ENCODE assay signal across 8 mouse cellular contexts in the genomic region with DNA sequence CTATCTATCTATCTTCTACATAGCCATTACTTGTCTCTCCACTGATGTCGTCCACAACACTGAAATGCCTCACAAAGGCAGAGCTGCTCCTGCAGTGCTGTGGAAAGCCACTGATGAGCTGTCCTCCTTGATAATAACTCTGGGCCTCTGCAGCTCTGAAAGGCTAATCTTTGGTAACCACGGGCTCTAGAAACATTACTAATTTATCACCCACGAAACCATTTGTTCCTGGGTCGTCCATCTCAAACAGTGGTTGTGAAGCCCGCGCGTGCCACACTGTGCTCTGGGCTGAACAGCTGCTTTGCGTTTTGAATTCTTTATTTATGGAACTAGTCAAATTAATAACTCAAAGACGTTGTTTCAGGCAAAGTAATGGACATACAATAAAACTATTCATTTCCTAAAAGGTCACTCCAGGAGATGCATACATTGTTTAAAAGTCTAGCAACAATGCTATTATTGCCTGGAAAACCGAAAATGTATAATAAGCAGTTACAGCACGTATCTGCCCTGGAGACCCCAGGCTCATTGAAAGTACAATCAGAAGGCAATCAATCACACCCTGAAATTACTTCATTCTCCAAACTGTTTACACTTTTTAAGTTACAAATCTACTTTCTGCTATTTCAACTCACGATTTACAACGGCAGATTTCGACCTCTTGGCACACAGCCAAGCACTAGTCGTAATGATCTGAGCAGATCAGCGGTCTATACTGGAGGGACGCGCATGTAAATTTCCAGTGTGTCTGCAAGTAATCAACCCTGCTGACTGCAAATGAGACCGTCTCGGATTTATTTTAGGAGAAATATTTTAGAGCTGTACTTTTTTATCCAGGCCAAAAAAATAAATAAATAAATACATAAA.
DNase-seq lines count a peak whose midpoint lies in the region; ATAC-seq and TF ChIP-seq lines count a peak whose summit lies in the region.

No protein-coding gene starts in this region.

- ATAC-seq in forebrain, postnatal 0 days = 0 out of 2 replicates have a peak, but pooled peaks have one; percentile 50
- ATAC-seq in limb, embryonic 11.5 days (ENCODE audit: insufficient number of reproducible peaks, low FRiP score, low TSS enrichment, low read depth) = peak; percentile 51; the same call in 1 of the 2 replicates

- DNase-seq in layer of hippocampus, adult 2 months (ENCODE audit: low spot score in 2 of 2) = no peak
- no peak for DNase-seq in layer of hippocampus, adult 8-10 months (ENCODE audit: low spot score in 2 of 2)
- DNase-seq in cerebellum, adult 2 months = peak; percentile 29 to 42
- DNase-seq in forebrain, postnatal 0 days = peak; percentile 63
- peak; percentile 73 for DNase-seq in limb, embryonic 11.5 days (ENCODE audit: low spot score)
- peak; percentile 23 for DNase-seq in retina, postnatal 7 days (ENCODE audit: low read depth, low spot score)
- DNase-seq in urinary bladder, postnatal 10 days (ENCODE audit: low spot score) = no peak
- no peak for DNase-seq in layer of hippocampus, postnatal 36 days

- H3K27me3 ChIP-seq in cerebellum, adult 2 months (ENCODE audit: control insufficient read depth, insufficient read depth, low read length) = no peaks in the 10 kb centered on the region
- no peaks in the 10 kb centered on the region for H3K27me3 ChIP-seq in forebrain, postnatal 0 days (ENCODE audit: insufficient read depth, low read length)
- H3K27me3 ChIP-seq in limb, embryonic 11.5 days (ENCODE audit: control insufficient read depth, insufficient read depth, low read length) = no peaks in the 10 kb centered on the region

- no peaks in the 10 kb centered on the region for H3K9me3 ChIP-seq in forebrain, postnatal 0 days (ENCODE audit: low read length)
- no peaks in the 10 kb centered on the region for H3K9me3 ChIP-seq in limb, embryonic 11.5 days (ENCODE audit: control insufficient read depth, low read length)

- peak overlapping the region; percentile 43 for H3K4me3 ChIP-seq in layer of hippocampus, adult 2 months
- H3K4me3 ChIP-seq in cerebellum, adult 2 months (replicated peaks; ENCODE audit: insufficient read depth, low read depth, low read length) = peak overlapping the region; percentile 53
- peak overlapping the region; percentile 11; the same call in 1 of the 2 replicates for H3K4me3 ChIP-seq in forebrain, postnatal 0 days (ENCODE audit: low read depth, low read length)
- no peak overlapping the region for H3K4me3 ChIP-seq in limb, embryonic 11.5 days (ENCODE audit: low read depth, low read length)

- H3K27ac ChIP-seq in layer of hippocampus, adult 2 months = no peak overlapping the region
- H3K27ac ChIP-seq in cerebellum, adult 2 months (ENCODE audit: insufficient read depth, low read length) = no peak overlapping the region
- H3K27ac ChIP-seq in forebrain, postnatal 0 days (ENCODE audit: low read depth, low read length) = no peak overlapping the region
- no peak overlapping the region for H3K27ac ChIP-seq in limb, embryonic 11.5 days (replicated peaks; ENCODE audit: low read depth, low read length)

- H3K36me3 ChIP-seq in forebrain, postnatal 0 days (ENCODE audit: insufficient read depth) = no peaks in the 10 kb centered on the region
- no peaks in the 10 kb centered on the region for H3K36me3 ChIP-seq in limb, embryonic 11.5 days (ENCODE audit: control insufficient read depth, insufficient read depth, low read length)

- no peak for TF ChIP-seq POLR2A in cerebellum, adult 2 months (IDR thresholded peaks at IDR 0.05; ENCODE audit: borderline replicate concordance, insufficient read depth, low read length)

- TF ChIP-seq CTCF in layer of hippocampus, adult 2 months (conservative IDR thresholded peaks at IDR 0.05) = no peak
- no peak for TF ChIP-seq CTCF in cerebellum, adult 2 months (IDR thresholded peaks at IDR 0.05; ENCODE audit: borderline replicate concordance, insufficient read depth, low read depth, low read length)
- TF ChIP-seq CTCF in forebrain, postnatal 0 days (IDR thresholded peaks at IDR 0.05; ENCODE audit: low read depth) = no peak

- H3K9ac ChIP-seq in forebrain, postnatal 0 days = no peak overlapping the region
- H3K9ac ChIP-seq in limb, embryonic 11.5 days (ENCODE audit: low read length) = no peak overlapping the region

- H3K4me1 ChIP-seq in cerebellum, adult 2 months (ENCODE audit: control insufficient read depth, insufficient read depth, low read length) = 0 out of 2 replicates have a peak, but pooled peaks cover 2% of the 10 kb centered on the region
- no peaks in the 10 kb centered on the region for H3K4me1 ChIP-seq in forebrain, postnatal 0 days (ENCODE audit: insufficient read depth)
- peaks cover 14% of the 10 kb centered on the region for H3K4me1 ChIP-seq in limb, embryonic 11.5 days (ENCODE audit: control insufficient read depth, insufficient read depth, low read length)

- WGBS in cerebellum, adult 2 months = 16% methylated on average over 20 of the region's 20 CpGs
- 17% methylated on average over 20 of the region's 20 CpGs for WGBS in forebrain, postnatal 0 days
- WGBS in limb, embryonic 11.5 days = 15% methylated on average over 20 of the region's 20 CpGs

- peak overlapping the region; percentile 24; the same call in 1 of the 2 replicates for H3K4me2 ChIP-seq in forebrain, postnatal 0 days (ENCODE audit: low read depth)
- 0 out of 2 replicates have a peak overlapping the region, but pooled peaks have one; percentile 8 for H3K4me2 ChIP-seq in limb, embryonic 11.5 days (ENCODE audit: low read depth, severe bottlenecking)

Comparison
In these comparisons a context has a peak if more than half of its experiments do, and no peak if none do; other contexts are left out.
1. DNase-seq: peak in cerebellum, adult 2 months (2 of 2), forebrain, postnatal 0 days (single experiment), limb, embryonic 11.5 days (single experiment) and retina, postnatal 7 days (single experiment); none in layer of hippocampus, adult 2 months (0 of 2), layer of hippocampus, adult 8-10 months (0 of 2), urinary bladder, postnatal 10 days (single experiment) and layer of hippocampus, postnatal 36 days (0 of 2).